Mouse (Mus musculus): ENCODE data around the gene Ppat. TPM values are rescaled to one million over a fixed set of nuclear protein-coding genes. Genes with fewer than 3 reads are reported as not detected.

Gene Ppat
- polyA plus RNA-seq, 1 experiment from 2014 or later: 20.8 TPM

DNA sequence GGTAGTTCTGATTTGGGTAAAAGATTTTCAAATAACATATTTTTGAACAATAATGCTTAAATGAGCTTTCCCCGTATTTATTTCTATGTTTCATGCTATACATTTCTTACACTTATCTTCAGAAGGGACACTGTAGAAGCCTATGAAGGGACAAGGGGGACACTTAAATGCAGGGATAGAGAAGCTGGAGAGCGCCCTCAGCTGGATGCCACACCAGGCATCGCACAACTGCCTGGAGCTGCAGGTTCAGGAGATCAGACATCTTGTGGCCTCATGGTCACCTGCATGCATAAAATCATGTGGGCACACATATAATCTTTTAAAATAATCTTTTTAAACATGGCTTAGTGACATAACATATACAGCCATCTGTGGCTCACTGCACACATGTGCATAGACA is 13.3 kb upstream of the Ppat start:
- peaks cover 97% of the 10 kb centered on the region for H3K36me3 ChIP-seq
- H3K4me1 ChIP-seq: no peaks in the 10 kb centered on the region
- no peak overlapping the region for H3K27ac ChIP-seq (replicated peaks)
- 89% methylated on average over 3 of the region's 3 CpGs for WGBS
- no peaks in the 10 kb centered on the region for H3K9me3 ChIP-seq
- H3K4me3 ChIP-seq: no peak overlapping the region
- H3K4me2 ChIP-seq: no peak overlapping the region
- ATAC-seq (ENCODE audit: extremely low read depth, insufficient number of reproducible peaks, low FRiP score, low TSS enrichment): no peak
- H3K27me3 ChIP-seq (replicated peaks): no peaks in the 10 kb centered on the region
- no peak overlapping the region for H3K9ac ChIP-seq

DNA sequence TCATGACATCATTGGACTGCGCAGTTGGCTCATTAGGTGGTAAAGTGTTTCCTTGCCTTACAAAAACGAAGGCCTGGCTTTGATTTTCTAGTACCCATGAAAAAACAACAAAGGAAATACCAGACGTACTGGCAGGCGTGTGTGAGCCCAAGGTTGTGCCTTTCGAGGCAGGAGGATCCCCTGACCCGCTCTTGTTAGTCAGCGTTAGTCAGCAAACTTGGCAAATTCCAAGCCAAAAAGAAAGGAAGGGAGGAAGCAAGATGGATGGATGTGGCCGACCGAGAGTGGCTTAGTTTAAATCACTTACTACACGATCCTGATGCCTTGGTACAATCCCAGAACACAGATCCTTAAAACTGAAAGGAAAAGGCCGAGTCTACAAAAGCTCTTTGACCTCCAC is 11.2 kb upstream of the Ppat start:
- Histone ChIP-seq H3K9me3 (no peaks in the 10 kb centered on the region), H3K27ac (replicated peaks) (no peak overlapping the region), H3K27me3 (replicated peaks) (no peaks in the 10 kb centered on the region), H3K4me1 (no peaks in the 10 kb centered on the region), H3K9ac (no peak overlapping the region), H3K36me3 (peaks cover 95% of the 10 kb centered on the region), H3K4me3 (no peak overlapping the region), H3K4me2 (no peak overlapping the region)
- no peak for ATAC-seq (ENCODE audit: extremely low read depth, insufficient number of reproducible peaks, low FRiP score, low TSS enrichment)
- WGBS: 81% methylated on average over 11 of the region's 11 CpGs

DNA sequence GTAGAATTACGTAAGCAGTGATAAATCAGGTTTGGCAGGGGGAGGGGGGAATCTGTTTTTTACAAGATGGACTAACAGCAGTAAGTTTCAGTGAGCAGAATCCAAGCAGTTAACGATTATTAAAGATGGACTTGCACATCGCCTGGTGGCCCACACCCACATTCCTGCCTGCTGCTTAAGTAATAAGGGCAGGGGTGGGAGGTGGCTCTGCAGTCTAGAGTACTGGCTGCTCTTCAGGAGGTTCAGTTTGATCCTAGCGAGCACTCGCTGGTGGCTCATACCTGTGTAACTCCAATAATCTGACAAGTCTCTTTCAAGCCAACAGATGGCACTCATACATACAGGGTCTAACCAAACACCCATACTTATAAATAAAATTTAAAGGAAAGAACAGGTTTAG is 8.2 kb upstream of the Ppat start:
- no peak overlapping the region for H3K4me2 ChIP-seq
- H3K9me3 ChIP-seq: no peaks in the 10 kb centered on the region
- peaks cover 12% of the 10 kb centered on the region for H3K4me1 ChIP-seq
- no peak overlapping the region for H3K9ac ChIP-seq
- H3K27me3 ChIP-seq (replicated peaks): no peaks in the 10 kb centered on the region
- WGBS: 84% methylated on average over 5 of the region's 5 CpGs
- H3K36me3 ChIP-seq: peaks cover 96% of the 10 kb centered on the region
- ATAC-seq (ENCODE audit: extremely low read depth, insufficient number of reproducible peaks, low FRiP score, low TSS enrichment): no peak
- no peak overlapping the region for H3K27ac ChIP-seq (replicated peaks)
- H3K4me3 ChIP-seq: no peak overlapping the region

DNA sequence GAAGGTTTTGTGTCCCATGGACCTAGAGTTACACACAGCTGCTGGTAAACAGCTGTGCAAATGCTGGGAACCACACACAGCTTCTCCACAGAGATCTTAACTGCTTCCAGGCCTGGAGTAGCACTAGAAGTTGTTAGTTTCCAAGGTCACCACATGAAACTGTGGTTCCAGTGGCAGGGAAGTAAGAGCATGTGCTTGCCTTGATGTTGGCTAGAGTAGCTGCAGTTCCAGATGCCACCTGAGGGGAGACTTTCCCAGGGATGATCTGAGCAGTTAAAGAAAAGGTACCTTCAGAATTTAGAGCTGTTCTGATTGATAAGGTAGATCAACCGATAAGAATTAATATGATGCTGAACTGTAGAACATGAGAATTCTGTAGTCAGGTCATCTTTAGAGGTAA is 6.6 kb upstream of the Ppat start:
- Histone ChIP-seq H3K4me3 (no peak overlapping the region), H3K36me3 (peaks cover 89% of the 10 kb centered on the region)
- ATAC-seq (ENCODE audit: extremely low read depth, insufficient number of reproducible peaks, low FRiP score, low TSS enrichment): no peak

DNA sequence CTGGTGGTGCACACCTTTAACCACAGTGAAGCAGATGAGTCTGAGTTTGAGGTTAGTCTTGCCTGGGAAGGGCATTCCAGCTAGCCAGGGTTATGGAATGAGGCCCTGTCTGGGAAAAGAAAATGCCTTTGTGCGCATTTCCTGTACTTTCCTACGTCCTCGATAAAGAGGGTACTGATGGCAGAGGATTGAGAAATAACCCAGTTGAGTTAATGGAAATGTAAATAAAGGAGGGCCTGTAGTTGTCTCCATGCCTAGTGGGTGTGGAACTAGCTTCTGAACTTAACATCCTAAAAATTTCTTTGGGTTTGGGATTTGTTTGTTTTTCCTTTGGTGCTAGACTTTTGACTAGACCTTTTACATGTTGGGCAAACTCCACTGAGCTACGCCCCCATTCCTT is 4.1 kb upstream of the Ppat start:
- peaks cover 64% of the 10 kb centered on the region for H3K36me3 ChIP-seq
- no peak for ATAC-seq (ENCODE audit: extremely low read depth, insufficient number of reproducible peaks, low FRiP score, low TSS enrichment)

More for the DNA sequence above, 6.6 kb upstream of the Ppat start:
- H3K9ac ChIP-seq: no peak overlapping the region
- H3K9me3 ChIP-seq: no peaks in the 10 kb centered on the region
- no peaks in the 10 kb centered on the region for H3K27me3 ChIP-seq (replicated peaks)
- H3K27ac ChIP-seq (replicated peaks): no peak overlapping the region
- H3K4me2 ChIP-seq: no peak overlapping the region
- WGBS: 90% methylated on average over 1 of the region's 1 CpGs
- peaks cover 26% of the 10 kb centered on the region for H3K4me1 ChIP-seq

DNA sequence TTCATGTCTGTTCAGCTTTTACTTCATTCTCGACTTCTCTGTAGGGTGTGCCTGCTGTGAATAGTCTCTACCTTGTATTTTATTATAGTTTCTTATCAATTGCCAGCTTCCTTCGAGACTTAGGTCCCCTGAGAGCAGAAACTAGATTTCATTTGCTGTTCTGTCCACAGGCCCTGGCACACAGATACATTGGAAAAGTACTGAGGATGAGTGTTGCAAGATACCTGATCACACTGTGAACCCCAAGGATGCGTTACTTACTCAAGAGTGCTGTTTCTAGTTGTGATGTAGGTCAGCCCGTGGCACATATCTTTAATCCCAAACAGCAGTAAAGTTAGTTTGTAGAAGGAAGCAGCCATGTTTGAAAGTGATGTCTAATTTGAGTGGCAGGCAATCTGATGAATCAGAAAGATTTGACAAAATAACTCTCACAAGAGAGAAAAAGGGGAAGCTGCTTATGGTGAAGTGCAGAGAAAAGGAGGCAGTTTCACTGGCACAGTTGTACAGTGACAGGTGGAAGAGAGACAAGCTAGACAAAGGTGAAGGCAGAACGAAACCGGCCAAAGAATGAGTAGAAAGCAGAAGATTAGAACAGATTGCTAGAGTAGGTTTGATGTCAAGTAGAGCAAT is 3.0 kb upstream of the Ppat start:
- no peaks in the 10 kb centered on the region for H3K27me3 ChIP-seq (replicated peaks)
- H3K27ac ChIP-seq (replicated peaks): no peak overlapping the region
- H3K4me1 ChIP-seq: peaks cover 45% of the 10 kb centered on the region
- H3K36me3 ChIP-seq: peaks cover 54% of the 10 kb centered on the region
- H3K4me3 ChIP-seq: no peak overlapping the region
- ATAC-seq (ENCODE audit: extremely low read depth, insufficient number of reproducible peaks, low FRiP score, low TSS enrichment): no peak
- H3K9ac ChIP-seq: peak overlapping the region; percentile 40; the same call in 1 of the 2 replicates
- 69% methylated on average over 6 of the region's 6 CpGs for WGBS
- no peaks in the 10 kb centered on the region for H3K9me3 ChIP-seq
- H3K4me2 ChIP-seq: peak overlapping the region; percentile 30

More for the DNA sequence above, 4.1 kb upstream of the Ppat start:
- Histone ChIP-seq H3K27me3 (replicated peaks) (no peaks in the 10 kb centered on the region), H3K27ac (replicated peaks) (peak overlapping the region; percentile 48), H3K9ac (0 out of 2 replicates have a peak overlapping the region, but pooled peaks have one; percentile 10), H3K4me1 (peaks cover 35% of the 10 kb centered on the region), H3K9me3 (no peaks in the 10 kb centered on the region), H3K4me2 (no peak overlapping the region), H3K4me3 (no peak overlapping the region)
- 63% methylated on average over 4 of the region's 4 CpGs for whole genome bisulfite sequencing

DNA sequence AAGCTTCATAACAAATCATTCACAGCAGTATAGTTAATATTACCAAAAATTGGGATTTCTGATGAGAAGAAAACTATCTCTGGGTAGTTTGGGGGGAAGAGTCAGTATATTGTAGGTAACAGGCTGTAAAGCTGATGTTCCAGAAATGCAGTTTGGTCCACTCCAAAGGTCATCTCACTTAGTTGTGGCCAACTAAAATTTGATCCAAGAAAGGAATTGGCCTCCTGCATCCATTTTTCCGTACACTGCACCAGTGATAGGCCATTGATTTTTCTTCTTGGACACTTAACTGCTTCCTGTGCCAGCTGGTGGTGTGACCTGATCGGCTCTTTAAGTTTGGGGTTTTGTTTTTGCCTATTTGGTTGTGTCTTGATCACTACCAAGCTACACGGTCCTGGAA is 2.4 kb upstream of the Ppat start:
- H3K36me3 ChIP-seq: peaks cover 51% of the 10 kb centered on the region
- H3K9me3 ChIP-seq: no peaks in the 10 kb centered on the region
- 75% methylated on average over 3 of the region's 3 CpGs for WGBS
- H3K4me2 ChIP-seq: peak overlapping the region; percentile 30
- H3K4me1 ChIP-seq: peaks cover 50% of the 10 kb centered on the region
- no peak overlapping the region for H3K27ac ChIP-seq (replicated peaks)
- ATAC-seq (ENCODE audit: extremely low read depth, insufficient number of reproducible peaks, low FRiP score, low TSS enrichment): no peak
- H3K27me3 ChIP-seq (replicated peaks): no peaks in the 10 kb centered on the region
- no peak overlapping the region for H3K4me3 ChIP-seq
- H3K9ac ChIP-seq: peak overlapping the region; percentile 40; the same call in 1 of the 2 replicates

DNA sequence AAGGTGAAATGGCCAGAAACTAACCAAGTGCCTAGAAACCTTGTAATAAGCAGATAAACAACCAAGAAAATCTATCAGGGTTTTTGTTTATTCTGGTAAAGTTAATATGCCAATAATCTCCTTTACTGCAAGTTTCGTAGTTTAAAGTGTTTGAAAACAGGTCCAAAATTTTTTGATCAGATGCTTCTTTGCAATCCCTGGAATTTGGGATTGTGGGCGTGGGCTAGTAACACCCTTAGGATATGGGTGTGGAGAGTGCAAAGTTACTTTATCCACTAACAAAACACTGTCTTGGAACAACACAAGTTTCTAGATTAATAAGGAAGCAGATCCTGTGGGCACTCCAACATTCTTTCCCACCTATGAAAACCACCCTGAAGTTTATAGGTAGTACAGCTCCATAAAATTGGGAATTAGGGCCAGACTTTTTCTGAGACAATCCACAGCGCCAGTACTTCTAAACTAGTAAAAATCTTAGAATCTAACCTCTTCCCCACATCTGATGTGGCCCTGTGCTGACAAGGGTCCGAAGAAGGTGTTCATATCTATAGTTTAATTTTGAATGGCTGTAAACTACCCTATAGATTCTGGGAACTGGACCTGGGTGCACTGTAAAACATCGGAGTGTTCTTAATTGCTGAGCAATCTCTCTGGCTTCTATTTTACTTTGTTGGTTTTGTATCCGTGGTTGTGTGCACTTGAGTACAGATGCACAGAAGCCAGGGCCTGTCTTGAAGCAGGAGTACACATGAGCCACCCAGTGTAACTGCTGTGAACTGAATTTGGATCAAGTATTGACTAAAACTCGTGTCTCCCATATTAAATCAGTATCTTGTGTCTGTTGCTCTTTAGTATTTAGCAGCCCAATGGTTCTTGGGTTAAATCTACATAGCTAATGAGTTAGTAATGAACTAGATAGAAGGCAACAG is 998 bp upstream of the Ppat start:
- H3K4me1 ChIP-seq: peaks cover 64% of the 10 kb centered on the region
- 15% methylated on average over 7 of the region's 7 CpGs for WGBS
- peak overlapping the region; percentile 88 for H3K4me3 ChIP-seq
- peak overlapping the region; percentile 92 for H3K9ac ChIP-seq
- peak overlapping the region; percentile 91 for H3K27ac ChIP-seq (replicated peaks)
- H3K4me2 ChIP-seq: peak overlapping the region; percentile 93
- no peak for ATAC-seq (ENCODE audit: extremely low read depth, insufficient number of reproducible peaks, low FRiP score, low TSS enrichment)
- no peaks in the 10 kb centered on the region for H3K9me3 ChIP-seq
- peaks cover 45% of the 10 kb centered on the region for H3K36me3 ChIP-seq
- H3K27me3 ChIP-seq (replicated peaks): no peaks in the 10 kb centered on the region

DNA sequence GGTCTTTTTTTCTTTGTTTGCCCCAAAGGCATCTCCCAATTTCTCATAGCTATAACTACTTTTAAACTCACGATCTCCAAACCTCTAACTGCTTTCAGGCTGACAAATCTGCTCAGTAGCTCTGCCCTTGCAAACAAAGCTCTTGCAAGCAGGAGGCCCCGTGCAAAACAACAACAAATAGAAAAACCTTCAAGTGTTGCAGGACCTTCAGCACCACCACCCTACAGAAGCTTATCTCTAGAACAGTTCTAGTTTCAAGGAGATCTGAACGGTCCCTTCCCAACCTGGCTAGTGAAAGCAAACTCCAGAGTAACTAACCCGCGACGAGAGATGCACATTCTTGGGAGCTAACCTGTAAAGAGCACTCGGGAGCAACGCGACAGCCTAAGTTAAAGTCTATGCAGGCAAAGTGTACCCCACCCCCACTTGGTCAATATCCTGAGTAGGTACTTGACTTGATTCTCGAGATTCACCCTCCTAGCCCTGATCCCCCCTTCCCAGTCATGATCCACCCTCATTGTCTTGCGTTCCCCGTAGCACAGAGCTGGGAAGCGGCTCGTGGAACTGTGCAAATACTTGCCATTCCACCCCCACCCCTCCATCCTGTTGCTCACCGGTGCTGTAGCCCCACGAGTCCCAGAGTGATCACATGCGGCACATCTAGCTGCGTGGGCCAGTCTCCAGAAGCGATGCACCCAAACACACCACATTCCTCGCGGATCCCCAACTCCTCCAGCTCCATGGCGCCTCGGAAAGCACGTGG is 854 bp downstream of the Ppat start:
- peak overlapping the region; percentile 87 for H3K9ac ChIP-seq
- H3K4me2 ChIP-seq: peak overlapping the region; percentile 93
- H3K9me3 ChIP-seq: no peaks in the 10 kb centered on the region
- H3K4me3 ChIP-seq: peak overlapping the region; percentile 88
- under 1% methylated on average over 24 of the region's 24 CpGs for WGBS
- no peak; the same call in 1 of the 2 replicates for ATAC-seq (ENCODE audit: extremely low read depth, insufficient number of reproducible peaks, low FRiP score, low TSS enrichment)
- peak overlapping the region; percentile 91 for H3K27ac ChIP-seq (replicated peaks)
- H3K27me3 ChIP-seq (replicated peaks): no peaks in the 10 kb centered on the region
- H3K4me1 ChIP-seq: peaks cover 79% of the 10 kb centered on the region
- peaks cover 27% of the 10 kb centered on the region for H3K36me3 ChIP-seq

DNA sequence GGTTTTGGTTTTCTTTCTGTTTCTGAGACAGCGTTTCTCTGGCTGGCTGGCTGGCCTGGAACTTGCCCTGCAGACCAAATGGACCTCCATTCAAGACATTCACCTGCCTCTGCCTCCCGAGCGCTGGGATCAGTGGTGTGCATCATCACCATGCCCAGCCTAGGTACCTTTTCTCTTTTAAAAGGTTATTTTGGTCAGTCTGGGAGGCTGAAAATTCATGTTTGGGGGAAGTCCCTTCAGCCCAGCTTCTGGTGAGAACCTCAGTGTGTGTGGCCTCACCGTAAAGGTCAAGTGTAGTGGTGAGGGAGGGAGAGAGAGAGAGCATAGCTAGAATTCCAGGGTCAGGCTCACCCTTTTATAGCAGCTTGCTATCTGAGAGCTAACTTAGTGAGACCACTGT is 3.6 kb downstream of the Ppat start:
- Histone ChIP-seq H3K9me3 (no peaks in the 10 kb centered on the region), H3K27ac (replicated peaks) (peak overlapping the region; percentile 71), H3K4me1 (peaks cover 61% of the 10 kb centered on the region), H3K27me3 (replicated peaks) (no peaks in the 10 kb centered on the region), H3K4me2 (peak overlapping the region; percentile 42), H3K4me3 (peak overlapping the region; percentile 22), H3K36me3 (peaks cover 13% of the 10 kb centered on the region; the same call in 1 of the 2 replicates), H3K9ac (peak overlapping the region; percentile 28)
- WGBS: 59% methylated on average over 4 of the region's 4 CpGs
- ATAC-seq (ENCODE audit: extremely low read depth, insufficient number of reproducible peaks, low FRiP score, low TSS enrichment): no peak

DNA sequence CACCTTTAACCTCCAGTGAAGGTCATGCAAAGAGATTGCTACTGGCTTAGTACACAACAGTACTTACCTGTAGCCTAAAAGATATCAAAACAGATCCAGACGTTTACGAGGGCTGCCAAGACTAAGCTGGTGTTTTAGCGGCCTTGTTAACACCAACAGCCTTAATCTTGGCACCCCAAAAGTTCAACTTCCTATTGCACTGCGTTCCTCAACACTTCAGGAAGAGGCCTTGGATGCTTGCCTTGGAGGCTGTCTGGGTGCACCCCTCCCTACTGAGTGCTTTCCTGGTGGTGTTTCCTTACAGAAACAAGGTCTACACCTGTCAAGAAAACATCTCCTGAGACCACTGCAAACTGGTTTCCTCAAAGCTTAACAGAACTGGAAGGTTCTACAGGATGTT is 4.2 kb downstream of the Ppat start:
- 56% methylated on average over 4 of the region's 4 CpGs for WGBS
- Histone ChIP-seq H3K36me3 (peaks cover 14% of the 10 kb centered on the region; the same call in 1 of the 2 replicates), H3K9me3 (no peaks in the 10 kb centered on the region), H3K4me1 (peaks cover 55% of the 10 kb centered on the region), H3K4me3 (no peak overlapping the region), H3K27me3 (replicated peaks) (no peaks in the 10 kb centered on the region), H3K9ac (no peak overlapping the region), H3K4me2 (0 out of 2 replicates have a peak overlapping the region, but pooled peaks have one; percentile 42), H3K27ac (replicated peaks) (peak overlapping the region; percentile 71)
- ATAC-seq (ENCODE audit: extremely low read depth, insufficient number of reproducible peaks, low FRiP score, low TSS enrichment): no peak
